Mouse (Mus musculus) liver, adult 2 months (tissue): Measurements from ENCODE around the gene Homez. TPM values are rescaled to one million over a fixed set of nuclear protein-coding genes. Genes with fewer than 3 reads are reported as not detected.

Experiments
- DNase-seq: peaks from one replicate; pipeline ENCODE4 v3.0.0-alpha.2; 2011; ENCODE audit warnings: low read depth, low spot score; ENCODE audit errors: extremely low read depth
- H3K27ac ChIP-seq: fragments of 200-500 bp; replicated peaks from 2 replicates; pipeline ENCODE4 v1.5.1; 2012; ENCODE audit warnings: low read depth, mild to moderate bottlenecking, control low read depth, inconsistent platforms, low read length; ENCODE audit not compliant: insufficient read depth
- H3K27me3 ChIP-seq: fragments of 200-500 bp; 2 replicates; pipeline ENCODE4 v1.6.1; 2012; ENCODE audit warnings: mild to moderate bottlenecking, moderate library complexity, low read length, inconsistent platforms; ENCODE audit not compliant: control insufficient read depth, insufficient read depth
- H3K36me3 ChIP-seq: fragments of 200-500 bp; 2 replicates; pipeline ENCODE4 v1.6.1; 2012; ENCODE audit warnings: low read length, inconsistent platforms; ENCODE audit not compliant: control insufficient read depth, insufficient read depth
- H3K4me1 ChIP-seq: fragments of 200-500 bp; 2 replicates; pipeline ENCODE4 v1.6.1; 2011; ENCODE audit warnings: low read length; ENCODE audit not compliant: control insufficient read depth, insufficient read depth
- H3K4me3 ChIP-seq: fragments of 200-500 bp; 2 replicates; pipeline ENCODE4 v1.5.1; 2011; ENCODE audit warnings: low read depth, mild to moderate bottlenecking, control low read depth, low read length, moderate library complexity; ENCODE audit not compliant: insufficient read depth
- H3K79me2 ChIP-seq: fragments of 200-500 bp; 2 replicates; pipeline ENCODE4 v1.6.1; 2012; ENCODE audit warnings: inconsistent platforms, mild to moderate bottlenecking, low read length, moderate library complexity; ENCODE audit not compliant: control insufficient read depth, insufficient read depth
- H3K9ac ChIP-seq: fragments of 200-500 bp; 2 replicates; pipeline ENCODE4 v1.6.1; 2012; ENCODE audit warnings: low read depth, mild to moderate bottlenecking, control low read depth, inconsistent platforms, low read length
- CTCF ChIP-seq: fragments of 200-500 bp; IDR thresholded peaks from 2 replicates; pipeline ENCODE4 v1.5.1; 2011; ENCODE audit warnings: low read depth, low read length, control low read depth
- POLR2A ChIP-seq: fragments of 200-500 bp; IDR thresholded peaks from 2 replicates; pipeline ENCODE4 v1.6.1; 2011; ENCODE audit warnings: low read length, control low read depth; ENCODE audit not compliant: insufficient read depth; ENCODE audit errors: extremely low read depth
- WGBS: fragments of 180-500 bp; shearing (Covaris S2); methylation state at CpG from one replicate; pipeline ENCODE4 v1.1.7; 2018; 5-methylcytosine and 5-hydroxymethylcytosine counted together
- polyA plus RNA-seq: library from polyadenylated mRNA; depleted of rRNA; stranded (reverse); fragments of >200 nt; gene quantifications from 2 replicates; pipeline ENCODE4 v1.2.3, GENCODE M21; 2012
- total RNA-seq: library from RNA; depleted of rRNA; stranded (reverse); fragments of >200 nt; gene quantifications from 2 replicates; pipeline ENCODE4 v1.2.3, GENCODE M21; 2014

Homez gene
- total and polyA plus RNA-seq, 2 experiments = 2.1 to 2.5 TPM

DNA sequence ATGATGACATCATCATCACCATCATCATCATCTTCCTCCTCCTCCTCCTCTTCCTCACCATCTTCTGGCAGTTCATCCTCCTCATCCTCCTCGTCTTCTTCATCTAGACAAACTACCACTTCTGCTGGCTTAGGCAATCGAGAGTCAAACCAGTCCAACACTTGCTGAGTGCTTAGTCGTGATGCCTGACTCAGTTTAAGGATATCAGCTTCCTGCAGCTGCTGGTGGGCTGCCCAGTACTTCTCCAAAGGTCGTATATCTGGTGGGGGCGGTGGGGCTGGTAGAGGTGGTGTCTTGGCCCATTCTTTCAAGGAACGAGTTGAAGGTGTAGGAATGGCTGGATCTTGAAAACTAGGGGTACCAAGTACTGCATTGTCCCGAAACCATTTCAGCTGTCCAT, 14.1 kb downstream of the Homez start:
- no peak overlapping the region for H3K4me3 ChIP-seq
- H3K36me3 ChIP-seq = no peaks in the 10 kb centered on the region
- 86% methylated on average over 7 of the region's 7 CpGs for WGBS
- H3K79me2 ChIP-seq = no peaks in the 10 kb centered on the region
- H3K27ac ChIP-seq = no peak overlapping the region
- no peaks in the 10 kb centered on the region; the same call in 1 of the 2 replicates for H3K4me1 ChIP-seq
- TF ChIP-seq POLR2A (no peak), CTCF (no peak)
- no peak for DNase-seq
- H3K9ac ChIP-seq = no peak overlapping the region
- no peaks in the 10 kb centered on the region for H3K27me3 ChIP-seq

DNA sequence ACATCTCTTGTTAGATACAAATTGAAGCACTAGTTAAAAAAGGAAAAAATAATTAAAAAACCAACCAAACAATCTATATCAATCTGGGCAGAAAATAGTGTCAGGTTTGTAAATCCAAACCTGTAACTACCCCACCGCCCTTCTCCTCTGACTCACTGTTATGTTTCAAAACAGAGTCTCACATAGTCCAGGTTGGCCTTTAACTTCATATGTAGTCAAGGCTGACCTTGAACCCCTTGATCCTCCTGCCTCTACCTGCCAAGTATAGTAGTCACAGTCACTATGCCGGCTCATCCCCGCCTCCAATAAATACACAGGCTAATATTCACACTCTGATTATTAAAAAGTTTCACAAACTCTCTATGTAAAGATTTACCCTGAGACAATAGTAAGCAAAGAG, 15.0 kb downstream of the Homez start:
- Histone ChIP-seq H3K36me3 (no peaks in the 10 kb centered on the region), H3K27ac (no peak overlapping the region), H3K4me1 (no peaks in the 10 kb centered on the region; the same call in 1 of the 2 replicates), H3K9ac (no peak overlapping the region), H3K79me2 (no peaks in the 10 kb centered on the region), H3K4me3 (no peak overlapping the region), H3K27me3 (no peaks in the 10 kb centered on the region)
- DNase-seq = peak; percentile 52
- TF ChIP-seq POLR2A = no peak
- no peak for TF ChIP-seq CTCF
- 28% methylated on average over 3 of the region's 3 CpGs for WGBS

DNA sequence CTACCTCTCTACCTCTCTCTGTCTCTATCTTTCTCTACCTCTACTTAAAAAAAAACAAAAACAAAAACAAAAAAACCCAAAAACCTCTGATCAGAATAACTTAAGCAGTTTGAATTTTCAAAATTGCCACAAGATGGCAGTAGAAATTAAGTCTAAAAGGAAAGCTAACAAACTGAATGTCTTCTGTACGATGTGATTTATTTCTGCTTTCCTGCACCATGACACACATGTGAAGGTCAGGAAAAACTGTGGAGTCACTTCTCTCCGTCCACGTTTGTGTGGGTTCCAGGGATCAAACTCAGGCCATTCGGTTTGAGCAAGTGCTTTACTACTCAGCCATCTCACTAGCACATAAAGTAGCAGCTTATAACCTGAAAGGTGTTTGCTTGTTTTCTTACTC, 27.3 kb downstream of the Homez start:
- no peaks in the 10 kb centered on the region for H3K27me3 ChIP-seq
- TF ChIP-seq CTCF (peak; percentile 54), POLR2A (no peak)
- under 1% methylated on average over 4 of the region's 4 CpGs for WGBS
- peak; percentile 46 for DNase-seq
- H3K4me1 ChIP-seq = peaks cover 2% of the 10 kb centered on the region; the same call in 1 of the 2 replicates
- H3K4me3 ChIP-seq = no peak overlapping the region
- no peak overlapping the region for H3K9ac ChIP-seq
- H3K79me2 ChIP-seq = no peaks in the 10 kb centered on the region
- no peak overlapping the region for H3K27ac ChIP-seq
- no peaks in the 10 kb centered on the region for H3K36me3 ChIP-seq

DNA sequence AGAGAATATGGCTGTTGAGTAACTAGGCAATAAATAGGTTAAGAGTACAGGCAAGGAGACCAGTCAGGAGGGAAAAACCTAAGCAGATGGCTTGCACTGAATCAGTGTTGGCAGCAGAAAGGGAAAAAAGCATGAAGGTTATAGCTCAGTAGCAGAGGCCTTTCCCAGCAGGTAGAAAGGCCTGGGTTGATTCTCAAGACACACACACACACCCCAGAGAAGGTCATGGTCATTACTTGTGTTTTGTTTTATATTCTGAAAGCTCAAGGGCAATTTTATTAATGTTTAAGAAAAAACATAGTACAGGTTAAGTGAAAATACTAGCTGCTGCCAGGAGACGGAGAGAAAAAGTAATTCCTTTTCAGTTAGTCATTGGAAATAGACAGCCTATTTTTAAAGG, 47.0 kb downstream of the Homez start:
- WGBS = 86% methylated on average over 1 of the region's 1 CpGs
- no peaks in the 10 kb centered on the region for H3K79me2 ChIP-seq
- H3K36me3 ChIP-seq = no peaks in the 10 kb centered on the region
- no peak overlapping the region for H3K9ac ChIP-seq
- no peaks in the 10 kb centered on the region for H3K27me3 ChIP-seq
- H3K27ac ChIP-seq = no peak overlapping the region
- TF ChIP-seq POLR2A = no peak
- TF ChIP-seq CTCF = no peak
- no peaks in the 10 kb centered on the region; the same call in 1 of the 2 replicates for H3K4me1 ChIP-seq
- H3K4me3 ChIP-seq = no peak overlapping the region
- DNase-seq = no peak

DNA sequence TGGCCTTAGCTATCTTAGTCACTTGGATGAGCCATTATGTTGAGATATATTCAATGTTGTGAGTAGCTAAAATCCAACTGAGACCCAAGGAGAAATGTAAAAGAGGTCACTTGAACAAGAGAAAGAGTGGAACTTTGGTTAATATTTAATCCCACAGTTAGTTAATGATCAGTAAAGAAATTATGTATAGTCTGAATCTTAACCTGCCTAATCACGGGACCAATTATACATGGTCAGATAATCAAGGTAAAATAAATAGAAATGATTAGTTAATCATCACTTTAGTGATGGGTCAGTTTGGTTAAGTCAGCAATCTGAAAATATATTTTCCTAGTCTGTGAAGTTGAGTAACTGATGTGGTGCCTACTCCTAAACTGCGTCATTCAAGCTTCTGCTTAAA, 48.5 kb downstream of the Homez start:
- no peak overlapping the region for H3K27ac ChIP-seq
- no peak overlapping the region for H3K4me3 ChIP-seq
- TF ChIP-seq CTCF = no peak
- no peak for TF ChIP-seq POLR2A
- DNase-seq = peak; percentile 30
- H3K4me1 ChIP-seq = no peaks in the 10 kb centered on the region; the same call in 1 of the 2 replicates
- no peaks in the 10 kb centered on the region for H3K27me3 ChIP-seq
- H3K79me2 ChIP-seq = no peaks in the 10 kb centered on the region
- H3K9ac ChIP-seq = no peak overlapping the region
- 29% methylated on average over 2 of the region's 2 CpGs for WGBS
- H3K36me3 ChIP-seq = no peaks in the 10 kb centered on the region

DNA sequence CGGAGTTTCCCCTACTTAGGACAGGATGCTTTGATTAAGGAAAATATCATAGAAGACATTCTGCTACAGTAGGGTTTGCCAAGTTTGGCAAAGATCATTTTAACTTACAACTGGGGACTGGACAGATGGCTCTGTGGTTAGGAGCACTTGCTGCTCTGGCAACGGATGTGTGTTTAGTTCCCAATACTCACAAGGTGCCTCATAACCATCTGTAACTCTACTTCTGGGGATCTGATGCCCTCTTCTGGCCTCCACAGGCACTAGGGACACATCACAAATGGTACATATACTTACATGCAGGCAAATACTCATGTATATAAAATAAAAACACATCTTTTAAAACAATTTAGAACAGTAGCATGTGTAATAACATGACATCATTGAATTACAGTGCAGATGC, 53.0 kb downstream of the Homez start:
- Histone ChIP-seq H3K4me3 (no peak overlapping the region), H3K27me3 (no peaks in the 10 kb centered on the region), H3K79me2 (no peaks in the 10 kb centered on the region), H3K9ac (no peak overlapping the region), H3K4me1 (no peaks in the 10 kb centered on the region; the same call in 1 of the 2 replicates), H3K36me3 (no peaks in the 10 kb centered on the region), H3K27ac (no peak overlapping the region)
- 62% methylated on average over 2 of the region's 2 CpGs for WGBS
- no peak for TF ChIP-seq POLR2A
- no peak for TF ChIP-seq CTCF
- peak; percentile 8 for DNase-seq
